Mouse (Mus musculus) heart, postnatal 14 days (tissue): ENCODE data around the gene 4930430A15Rik. TPM values are rescaled to one million over a fixed set of nuclear protein-coding genes. Genes with fewer than 3 reads are reported as not detected.

Experiments
- DNase-seq, 2 experiments: peaks; one replicate each; pipeline ENCODE4 v3.0.0; 2021 to 2022
- intact Hi-C: fragments of 180-260 bp; cut with DNase I; formaldehyde crosslinking; loops from one replicate; pipeline ENCODE4 v1.15.1; 2025
- long read RNA-seq, 2 experiments: library from polyadenylated mRNA; stranded (forward); transcript quantifications; one replicate each; pipeline ENCODE4 v2.0.0; 2021
- total RNA-seq, 2 experiments: library from RNA; stranded (reverse); gene quantifications; 2 replicates each; pipeline ENCODE4 v1.2.3; 2021

The 4930430A15Rik gene
- not detected for total RNA-seq
- long read RNA-seq, experiment 1: 0 reads
- long read RNA-seq, experiment 2: 0 reads

DNA sequence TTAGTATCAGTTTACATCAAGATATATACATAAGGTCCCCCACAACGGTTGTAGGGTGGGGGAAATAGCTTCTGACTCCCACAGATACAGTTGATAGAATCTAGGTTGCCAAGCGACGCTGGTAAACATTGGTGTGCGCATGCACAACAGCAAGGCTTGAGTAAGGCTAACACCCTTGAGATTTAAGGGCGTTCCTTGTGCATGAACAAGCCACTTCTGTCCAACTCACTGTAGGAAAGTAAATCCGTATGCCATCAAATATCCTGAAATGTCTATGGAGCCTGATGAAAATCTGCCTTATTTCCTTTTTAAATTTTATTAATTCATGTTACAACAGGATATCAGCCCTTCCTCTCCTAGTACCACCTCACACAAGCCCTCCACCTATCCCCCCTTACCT is at the start of gene 4930430A15Rik:
Gene 4930430A15Rik, minus strand, starts transcription at position 101 of the 400 bp plus-strand sequence.
- DNase-seq: no peak
- intact Hi-C loops: no loop called here

DNA sequence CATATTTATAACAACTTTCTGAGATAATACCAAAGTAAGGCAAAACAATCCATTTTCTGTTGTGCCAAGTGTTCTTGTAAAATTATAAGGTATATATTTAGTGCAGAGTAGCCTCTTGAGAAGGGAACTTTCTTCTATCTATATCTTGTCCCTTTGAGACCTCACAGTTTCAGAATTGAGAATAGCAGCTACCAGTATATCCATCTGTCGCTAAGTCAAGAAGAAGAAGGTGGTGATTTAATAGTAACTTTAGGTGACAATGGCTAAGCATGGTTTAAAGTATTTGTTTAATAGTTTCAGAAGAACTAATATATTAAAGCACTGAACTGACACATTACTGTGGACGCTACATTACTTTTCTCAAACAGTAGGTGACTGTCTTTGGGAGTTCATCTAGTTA is 44.6 kb upstream of the 4930430A15Rik start, which contains the start of gene Olfr1277:
Gene Olfr1277, minus strand, starts transcription at position 101 of the 400 bp plus-strand sequence.
- no peak for DNase-seq
- intact Hi-C loops: no loop called here

DNA sequence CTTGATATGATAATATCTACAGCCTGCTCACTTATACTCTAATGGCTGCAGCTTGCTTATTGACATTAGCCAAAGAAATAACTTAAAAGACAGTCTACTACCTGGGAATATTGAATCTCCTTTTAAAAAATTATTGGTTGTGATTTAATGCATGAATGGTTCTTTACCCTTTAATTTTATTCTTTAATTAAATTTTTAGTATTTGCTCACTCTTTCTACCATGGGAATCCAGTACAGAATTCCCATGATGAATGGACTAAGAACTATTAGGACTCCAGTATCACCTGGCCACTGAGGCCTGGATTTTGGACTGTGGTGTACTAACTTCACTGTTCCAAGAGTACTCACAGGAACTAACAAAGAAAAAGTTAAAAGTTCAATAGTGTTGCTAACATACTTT is 24.8 kb upstream of the 4930430A15Rik start, which contains the start of gene Olfr1276:
Gene Olfr1276, plus strand, starts transcription at position 301 of the 400 bp plus-strand sequence.
- intact Hi-C loops: no loop called here
- DNase-seq: no peak

DNA sequence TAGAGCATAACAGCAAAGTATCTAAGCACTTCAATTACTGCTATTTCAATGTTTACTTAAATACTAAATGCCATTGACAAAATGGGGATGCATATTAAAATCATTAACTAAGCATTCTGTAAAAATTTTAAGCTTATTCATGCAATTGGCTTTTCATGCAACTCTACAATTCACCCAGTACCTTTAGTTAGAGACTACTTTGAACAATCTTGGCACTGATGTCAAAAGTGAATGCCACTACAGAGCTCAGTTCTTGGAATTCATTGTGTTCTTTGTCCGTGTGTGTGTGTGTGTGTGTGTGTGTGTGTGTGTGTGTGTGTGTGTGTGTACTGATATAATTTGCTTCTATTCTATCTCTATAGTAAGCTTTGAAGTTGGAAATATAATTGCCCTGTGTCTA is 5.8 kb upstream of the 4930430A15Rik start, which contains the start of gene Olfr1275:
Gene Olfr1275, minus strand, starts transcription at position 101 of the 400 bp plus-strand sequence.
- no peak for DNase-seq
- intact Hi-C loops: no loop called here

DNA sequence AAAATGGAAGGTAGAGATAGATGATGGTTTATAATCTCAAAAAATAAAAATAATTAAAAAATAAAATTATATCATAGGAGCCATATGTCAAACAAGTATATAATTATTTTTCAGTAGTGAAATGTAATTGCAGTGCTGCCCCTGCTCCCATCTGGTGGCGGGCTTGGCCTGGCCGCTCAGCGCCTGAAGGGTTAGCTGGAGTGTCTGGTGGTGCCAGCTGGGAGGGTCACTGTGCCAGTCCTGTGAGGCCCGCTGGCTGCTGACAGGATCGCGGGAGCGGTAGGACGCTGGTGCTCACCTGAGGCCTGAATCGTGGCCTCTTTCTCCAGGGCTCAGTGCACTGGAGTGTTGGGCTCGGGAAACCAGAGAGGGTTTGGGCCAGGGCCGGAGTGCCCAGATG is 47.3 kb downstream of the 4930430A15Rik start:
- intact Hi-C loops: no loop called here
- no peak for DNase-seq

DNA sequence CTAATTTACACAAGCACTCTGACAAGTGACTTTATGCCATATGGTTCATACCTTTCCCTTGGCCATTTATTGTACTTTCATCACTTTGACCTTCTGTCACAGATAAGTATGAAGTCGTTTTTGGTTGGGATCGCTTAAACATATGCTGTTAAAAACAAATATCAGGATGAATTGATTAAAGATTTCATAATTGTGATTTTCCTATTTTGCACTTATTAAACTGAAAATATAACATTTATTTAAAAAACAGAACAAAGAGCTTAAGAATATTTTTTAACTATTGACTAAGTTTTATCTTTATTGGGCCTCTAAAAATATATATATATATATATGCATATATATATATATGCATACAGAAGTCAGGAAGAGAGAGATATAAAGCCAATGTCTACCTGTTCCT is 76.6 kb downstream of the 4930430A15Rik start, which contains the start of gene Gm15130:
Gene Gm15130, minus strand, starts transcription at position 101 of the 400 bp plus-strand sequence.
- no peak for DNase-seq
- intact Hi-C loops: no loop called here

DNA sequence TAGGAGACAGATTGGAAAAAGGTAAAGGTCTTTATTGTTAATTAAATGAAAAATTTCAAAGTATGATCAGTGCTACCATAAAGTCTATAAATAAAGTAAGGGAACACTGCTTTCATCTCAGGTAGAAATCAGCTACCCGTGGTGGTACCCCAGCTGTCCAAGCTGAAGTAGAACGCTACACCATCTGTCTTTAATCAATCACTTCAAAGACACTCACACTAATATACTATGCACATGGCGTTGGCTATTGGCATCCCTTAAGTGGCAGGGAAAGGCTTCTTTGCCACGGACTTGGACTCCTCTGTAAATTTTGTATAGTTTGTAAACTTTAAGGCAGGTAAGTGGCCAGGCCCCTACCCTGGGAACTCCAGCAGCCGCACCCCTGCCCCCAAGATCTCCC is 93.7 kb downstream of the 4930430A15Rik start:
- intact Hi-C loops: no loop called here
- DNase-seq: no peak

Other genes with a start within 250 kb of the 4930430A15Rik start
- not detected for gene Gm13941, start 123.6 kb downstream of the 4930430A15Rik start, total RNA-seq
- not detected for gene Gm15130, start 76.7 kb downstream of the 4930430A15Rik start, total RNA-seq
- not detected for gene Olfr1275, start 5.7 kb upstream of the 4930430A15Rik start, total RNA-seq
- not detected for gene Olfr1276, start 24.9 kb upstream of the 4930430A15Rik start, total RNA-seq
- not detected for gene Olfr1277, start 44.5 kb upstream of the 4930430A15Rik start, total RNA-seq
- gene Olfr1278, start 60.5 kb upstream of the 4930430A15Rik start, total RNA-seq: not detected
- not detected for gene Olfr1279, start 71.0 kb upstream of the 4930430A15Rik start, total RNA-seq
- gene Olfr1280, start 84.4 kb upstream of the 4930430A15Rik start, total RNA-seq: not detected
- gene Olfr1281, start 96.9 kb upstream of the 4930430A15Rik start, total RNA-seq: not detected
- not detected for gene Olfr1282, start 106.5 kb upstream of the 4930430A15Rik start, total RNA-seq
- not detected for gene Olfr1283, start 137.2 kb upstream of the 4930430A15Rik start, total RNA-seq
- gene Olfr1284, start 145.9 kb upstream of the 4930430A15Rik start, total RNA-seq: not detected
- gene Olfr1286, start 193.5 kb upstream of the 4930430A15Rik start, total RNA-seq: not detected
- not detected for gene Olfr1287, start 219.5 kb upstream of the 4930430A15Rik start, total RNA-seq
- gene Olfr1288, start 244.5 kb upstream of the 4930430A15Rik start, total RNA-seq: not detected